Mouse (Mus musculus): ENCODE measurements around the gene Bfsp2. TPM values are rescaled to one million over a fixed set of nuclear protein-coding genes. Genes with fewer than 3 reads are reported as not detected.

Gene Bfsp2
- polyA plus RNA-seq, 1 experiment from 2014 or later = 3.7 TPM

GRCm38 (mm10) chr9:103432122-103432778 lies 48.0 kb downstream of the Bfsp2 start:
- H3K27ac ChIP-seq (replicated peaks; ENCODE audit: low read depth, low read length) = peak overlapping the region; percentile 75

GRCm38 (mm10) chr9:103431718-103432117 lies 48.5 kb downstream of the Bfsp2 start:
- peak; percentile 66 for ATAC-seq (ENCODE audit: low read depth)
- H3K4me1 ChIP-seq (ENCODE audit: control insufficient read depth, insufficient read depth, low read length) = peaks cover 25% of the 10 kb centered on the region
- H3K27me3 ChIP-seq (replicated peaks; ENCODE audit: control insufficient read depth, insufficient read depth, low read length) = no peaks in the 10 kb centered on the region
- H3K36me3 ChIP-seq (ENCODE audit: control insufficient read depth, insufficient read depth, low read length) = no peaks in the 10 kb centered on the region
- 52% methylated on average over 1 of the region's 1 CpGs for WGBS
- peak overlapping the region; percentile 75; the same call in 1 of the 2 replicates for H3K27ac ChIP-seq (replicated peaks; ENCODE audit: low read depth, low read length)
- DNase-seq (ENCODE audit: low spot score) = no peak
- no peak overlapping the region for H3K9ac ChIP-seq (ENCODE audit: low read depth, low read length)
- no peak overlapping the region for H3K4me2 ChIP-seq (ENCODE audit: low read depth, low read length)
- no peak overlapping the region for H3K4me3 ChIP-seq (ENCODE audit: low read depth, low read length)
- no peaks in the 10 kb centered on the region for H3K9me3 ChIP-seq (ENCODE audit: control insufficient read depth, low read length)

More at GRCm38 (mm10) chr9:103432122-103432778, 48.0 kb downstream of the Bfsp2 start:
- H3K4me2 ChIP-seq (ENCODE audit: low read depth, low read length) = peak overlapping the region; percentile 20
- WGBS = 16% methylated on average over 13 of the region's 13 CpGs
- H3K27me3 ChIP-seq (replicated peaks; ENCODE audit: control insufficient read depth, insufficient read depth, low read length) = no peaks in the 10 kb centered on the region
- ATAC-seq (ENCODE audit: low read depth) (peak; percentile 72), DNase-seq (ENCODE audit: low spot score) (peak; percentile 80)
- H3K9me3 ChIP-seq (ENCODE audit: control insufficient read depth, low read length) = no peaks in the 10 kb centered on the region
- H3K9ac ChIP-seq (ENCODE audit: low read depth, low read length) = 0 out of 2 replicates have a peak overlapping the region, but pooled peaks have one; percentile 37
- H3K4me1 ChIP-seq (ENCODE audit: control insufficient read depth, insufficient read depth, low read length) = peaks cover 25% of the 10 kb centered on the region
- no peak overlapping the region for H3K4me3 ChIP-seq (ENCODE audit: low read depth, low read length)
- no peaks in the 10 kb centered on the region for H3K36me3 ChIP-seq (ENCODE audit: control insufficient read depth, insufficient read depth, low read length)

- Histone ChIP-seq H3K27me3 (replicated peaks; ENCODE audit: control insufficient read depth, insufficient read depth, low read length) (no peaks in the 10 kb centered on the region), H3K4me3 (ENCODE audit: low read depth, low read length) (no peak overlapping the region), H3K9ac (ENCODE audit: low read depth, low read length) (no peak overlapping the region), H3K36me3 (ENCODE audit: control insufficient read depth, insufficient read depth, low read length) (no peaks in the 10 kb centered on the region), H3K9me3 (ENCODE audit: control insufficient read depth, low read length) (no peaks in the 10 kb centered on the region), H3K4me1 (ENCODE audit: control insufficient read depth, insufficient read depth, low read length) (peaks cover 25% of the 10 kb centered on the region), H3K27ac (replicated peaks; ENCODE audit: low read depth, low read length) (no peak overlapping the region), H3K4me2 (ENCODE audit: low read depth, low read length) (no peak overlapping the region)
- DNase-seq (ENCODE audit: low spot score) (no peak), ATAC-seq (ENCODE audit: low read depth) (no peak)
- 78% methylated on average over 13 of the region's 13 CpGs for WGBS
Measured at GRCm38 (mm10) chr9:103430431-103431220, 49.6 kb downstream of the Bfsp2 start.

GRCm38 (mm10) chr9:103426425-103426824 lies 53.8 kb downstream of the Bfsp2 start:
- ATAC-seq (ENCODE audit: low read depth) = no peak
- no peak for DNase-seq (ENCODE audit: low spot score)
- WGBS = 85% methylated on average over 11 of the region's 11 CpGs

GRCm38 (mm10) chr9:103424869-103425268 lies 55.4 kb downstream of the Bfsp2 start:
- DNase-seq (ENCODE audit: low spot score) (no peak), ATAC-seq (ENCODE audit: low read depth) (no peak)
- Histone ChIP-seq H3K4me3 (ENCODE audit: low read depth, low read length) (no peak overlapping the region), H3K27me3 (replicated peaks; ENCODE audit: control insufficient read depth, insufficient read depth, low read length) (no peaks in the 10 kb centered on the region), H3K27ac (replicated peaks; ENCODE audit: low read depth, low read length) (no peak overlapping the region), H3K4me1 (ENCODE audit: control insufficient read depth, insufficient read depth, low read length) (no peaks in the 10 kb centered on the region), H3K36me3 (ENCODE audit: control insufficient read depth, insufficient read depth, low read length) (no peaks in the 10 kb centered on the region), H3K4me2 (ENCODE audit: low read depth, low read length) (no peak overlapping the region), H3K9me3 (ENCODE audit: control insufficient read depth, low read length) (no peaks in the 10 kb centered on the region), H3K9ac (ENCODE audit: low read depth, low read length) (no peak overlapping the region)
- WGBS = 63% methylated on average over 11 of the region's 11 CpGs

More at GRCm38 (mm10) chr9:103426425-103426824, 53.8 kb downstream of the Bfsp2 start:
- Histone ChIP-seq H3K9ac (ENCODE audit: low read depth, low read length) (no peak overlapping the region), H3K27me3 (replicated peaks; ENCODE audit: control insufficient read depth, insufficient read depth, low read length) (no peaks in the 10 kb centered on the region), H3K36me3 (ENCODE audit: control insufficient read depth, insufficient read depth, low read length) (no peaks in the 10 kb centered on the region), H3K4me3 (ENCODE audit: low read depth, low read length) (no peak overlapping the region), H3K9me3 (ENCODE audit: control insufficient read depth, low read length) (no peaks in the 10 kb centered on the region), H3K27ac (replicated peaks; ENCODE audit: low read depth, low read length) (no peak overlapping the region), H3K4me2 (ENCODE audit: low read depth, low read length) (no peak overlapping the region), H3K4me1 (ENCODE audit: control insufficient read depth, insufficient read depth, low read length) (no peaks in the 10 kb centered on the region)

- Histone ChIP-seq H3K27ac (replicated peaks; ENCODE audit: low read depth, low read length) (no peak overlapping the region), H3K4me1 (ENCODE audit: control insufficient read depth, insufficient read depth, low read length) (no peaks in the 10 kb centered on the region), H3K9ac (ENCODE audit: low read depth, low read length) (no peak overlapping the region), H3K4me2 (ENCODE audit: low read depth, low read length) (no peak overlapping the region), H3K9me3 (ENCODE audit: control insufficient read depth, low read length) (no peaks in the 10 kb centered on the region), H3K36me3 (ENCODE audit: control insufficient read depth, insufficient read depth, low read length) (no peaks in the 10 kb centered on the region), H3K27me3 (replicated peaks; ENCODE audit: control insufficient read depth, insufficient read depth, low read length) (no peaks in the 10 kb centered on the region), H3K4me3 (ENCODE audit: low read depth, low read length) (no peak overlapping the region)
- DNase-seq (ENCODE audit: low spot score) (no peak), ATAC-seq (ENCODE audit: low read depth) (no peak)
- WGBS = 73% methylated on average over 8 of the region's 8 CpGs
Measured at GRCm38 (mm10) chr9:103423951-103424350, 56.3 kb downstream of the Bfsp2 start.

GRCm38 (mm10) chr9:103423384-103423783 lies 56.8 kb downstream of the Bfsp2 start:
- Histone ChIP-seq H3K4me3 (ENCODE audit: low read depth, low read length) (no peak overlapping the region), H3K4me2 (ENCODE audit: low read depth, low read length) (0 out of 2 replicates have a peak overlapping the region, but pooled peaks have one; percentile 10), H3K9me3 (ENCODE audit: control insufficient read depth, low read length) (no peaks in the 10 kb centered on the region), H3K27me3 (replicated peaks; ENCODE audit: control insufficient read depth, insufficient read depth, low read length) (no peaks in the 10 kb centered on the region), H3K27ac (replicated peaks; ENCODE audit: low read depth, low read length) (no peak overlapping the region), H3K36me3 (ENCODE audit: control insufficient read depth, insufficient read depth, low read length) (no peaks in the 10 kb centered on the region), H3K9ac (ENCODE audit: low read depth, low read length) (no peak overlapping the region), H3K4me1 (ENCODE audit: control insufficient read depth, insufficient read depth, low read length) (no peaks in the 10 kb centered on the region)
- DNase-seq (ENCODE audit: low spot score) = no peak
- ATAC-seq (ENCODE audit: low read depth) = peak; percentile 25; the same call in 1 of the 2 replicates
- WGBS = 79% methylated on average over 7 of the region's 7 CpGs

- Histone ChIP-seq H3K27ac (replicated peaks; ENCODE audit: low read depth, low read length) (no peak overlapping the region), H3K36me3 (ENCODE audit: control insufficient read depth, insufficient read depth, low read length) (no peaks in the 10 kb centered on the region), H3K27me3 (replicated peaks; ENCODE audit: control insufficient read depth, insufficient read depth, low read length) (no peaks in the 10 kb centered on the region), H3K9me3 (ENCODE audit: control insufficient read depth, low read length) (no peaks in the 10 kb centered on the region), H3K4me3 (ENCODE audit: low read depth, low read length) (no peak overlapping the region), H3K4me2 (ENCODE audit: low read depth, low read length) (0 out of 2 replicates have a peak overlapping the region, but pooled peaks have one; percentile 10), H3K9ac (ENCODE audit: low read depth, low read length) (no peak overlapping the region), H3K4me1 (ENCODE audit: control insufficient read depth, insufficient read depth, low read length) (no peaks in the 10 kb centered on the region)
- ATAC-seq (ENCODE audit: low read depth) (peak; percentile 73; the same call in 1 of the 2 replicates), DNase-seq (ENCODE audit: low spot score) (peak; percentile 74)
- WGBS = 51% methylated on average over 18 of the region's 18 CpGs
Measured at GRCm38 (mm10) chr9:103422847-103423246, 57.4 kb downstream of the Bfsp2 start.
